Mouse (Mus musculus) testis, postnatal 10 days (tissue): ENCODE results near the gene Adam11.
"Not testable (repeated sequence)": the region's sequence is repeated elsewhere in the genome, so short reads cannot be mapped to it uniquely, and the experiment has no call there.

Source experiments
- DNase-seq: peaks from one replicate; pipeline ENCODE4 v3.0.0; 2021; ENCODE audit warnings: low spot score

Adam11 gene

GRCm38 (mm10) chr11:102761309-102762210, at the start of gene Adam11:
Adam11 (plus strand) TSS chr11:102761439.
- DNase-seq = peak; percentile 55

GRCm38 (mm10) chr11:102712411-102712810, 48.8 kb upstream of the Adam11 start:
- DNase-seq = no peak

GRCm38 (mm10) chr11:102714578-102714977, 46.7 kb upstream of the Adam11 start:
- DNase-seq = not testable (repeated sequence)

DNA sequence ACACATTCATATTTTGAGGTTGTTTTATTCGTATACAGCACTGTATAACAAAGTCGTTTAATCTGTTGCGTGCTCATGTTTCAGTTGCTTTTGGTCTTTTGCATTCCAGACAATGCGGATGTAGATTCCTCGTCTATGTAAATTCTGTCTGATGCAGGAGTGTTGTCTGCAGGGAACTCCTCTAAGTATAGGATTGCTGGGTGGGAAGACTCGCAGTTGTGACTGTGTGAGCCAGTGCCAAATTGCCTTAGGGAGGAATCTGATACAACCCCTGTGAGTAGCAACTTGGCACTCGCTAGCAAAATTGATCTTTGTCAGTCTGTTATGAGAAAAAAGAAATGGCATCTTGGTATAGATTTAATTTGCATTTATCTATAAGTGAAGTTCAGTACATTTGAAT, 45.1 kb upstream of the Adam11 start:
- no peak for DNase-seq

DNA sequence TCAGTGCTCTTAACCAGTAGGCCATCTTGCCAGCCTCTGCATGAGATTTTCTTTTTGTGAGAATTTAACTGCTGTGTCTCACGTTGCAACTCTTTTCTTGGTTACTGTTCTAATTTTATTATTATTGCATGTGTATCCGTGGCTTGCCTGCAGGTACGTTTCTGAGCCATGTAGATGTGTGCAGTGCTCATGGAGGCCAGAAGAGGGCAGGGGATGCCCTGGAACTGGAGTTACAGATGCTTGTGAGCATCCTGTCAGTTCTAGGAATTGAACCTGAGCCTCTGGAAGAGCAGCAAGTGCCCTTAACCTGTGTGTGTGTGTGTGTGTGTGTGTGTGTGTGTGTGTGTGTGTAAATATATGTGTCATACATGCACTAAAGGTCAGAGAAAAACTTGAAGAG, 35.7 kb upstream of the Adam11 start:
- no peak for DNase-seq

DNA sequence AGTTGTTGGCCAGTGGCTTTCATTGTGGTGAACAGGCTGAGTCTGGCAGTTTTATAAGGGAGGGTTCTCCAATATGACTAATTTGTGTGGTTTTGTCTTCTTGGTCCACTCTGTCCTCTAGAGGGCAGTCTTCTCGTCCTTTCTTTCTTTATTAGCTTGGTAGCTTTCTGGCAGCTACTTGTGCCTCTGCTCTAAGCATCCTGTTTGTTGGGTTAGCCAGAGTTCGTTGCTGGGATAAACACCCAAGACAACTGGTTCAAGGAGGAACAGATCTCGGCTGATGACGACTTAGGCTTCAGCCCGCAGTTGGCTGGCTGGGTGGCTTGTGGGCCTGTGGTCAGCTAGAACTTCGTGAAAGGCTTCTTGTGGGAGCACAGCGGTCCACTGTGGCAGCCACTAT, 32.6 kb upstream of the Adam11 start:
- no peak for DNase-seq

- DNase-seq = no peak
Measured at GRCm38 (mm10) chr11:102729835-102730234, 31.4 kb upstream of the Adam11 start.

DNA sequence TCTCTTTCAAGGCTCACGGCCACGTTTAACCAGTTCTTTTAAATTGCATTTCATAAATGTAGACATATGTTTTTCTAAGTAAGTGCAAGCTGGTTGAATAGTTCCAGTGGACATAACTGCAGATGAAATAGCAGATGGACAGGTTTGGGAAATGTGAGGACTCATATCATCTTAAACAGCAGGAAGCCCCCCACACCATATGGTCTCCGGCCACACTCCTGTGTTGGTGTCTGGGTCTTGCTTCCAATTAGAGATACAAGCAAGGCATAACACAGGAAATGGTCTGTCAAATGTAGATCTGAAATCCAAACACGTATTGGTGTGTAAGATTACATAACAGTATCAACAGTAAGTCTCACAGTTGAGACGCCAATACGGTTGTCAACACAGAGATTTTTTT, 29.9 kb upstream of the Adam11 start:
- DNase-seq = no peak

DNA sequence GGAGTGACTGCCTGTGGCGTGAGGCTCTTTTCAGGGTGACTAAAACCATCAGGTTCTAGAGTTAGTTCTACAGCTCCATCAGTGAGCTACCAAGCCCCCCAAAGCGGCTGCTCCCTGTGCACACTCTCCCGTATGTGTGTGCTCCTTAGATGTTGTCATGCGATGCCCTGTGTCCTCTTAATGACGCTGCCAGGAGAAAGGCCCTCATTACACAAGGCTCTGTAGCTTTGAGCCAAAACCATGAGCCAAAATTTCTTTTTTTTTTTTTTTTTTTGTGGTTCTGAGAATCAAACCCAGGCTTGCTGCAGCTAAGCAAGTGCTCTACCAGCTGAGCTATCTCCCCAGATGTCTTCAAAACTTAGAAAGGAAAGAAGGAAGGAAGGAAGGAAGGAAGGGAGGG, 28.1 kb upstream of the Adam11 start:
- no peak for DNase-seq

DNA sequence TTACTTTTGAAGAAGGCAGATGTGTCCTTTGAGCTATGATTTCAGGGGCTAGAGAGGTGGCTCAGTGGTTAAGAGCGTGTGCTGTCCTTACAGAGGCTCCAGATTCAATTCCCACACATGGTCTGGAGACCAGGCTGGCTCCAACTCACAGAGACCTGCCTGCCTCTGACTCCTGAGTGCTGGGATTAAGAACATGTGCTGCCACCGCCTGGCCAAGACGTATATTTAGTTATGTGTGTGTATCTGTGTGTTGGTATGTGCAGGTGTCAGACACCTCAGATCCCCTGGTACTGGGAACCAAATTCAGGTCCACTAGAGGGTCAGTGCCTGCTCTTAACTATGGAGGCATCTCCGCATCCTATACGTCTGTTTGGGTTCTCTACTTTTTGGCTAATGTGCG, 26.3 kb upstream of the Adam11 start:
- no peak for DNase-seq

DNA sequence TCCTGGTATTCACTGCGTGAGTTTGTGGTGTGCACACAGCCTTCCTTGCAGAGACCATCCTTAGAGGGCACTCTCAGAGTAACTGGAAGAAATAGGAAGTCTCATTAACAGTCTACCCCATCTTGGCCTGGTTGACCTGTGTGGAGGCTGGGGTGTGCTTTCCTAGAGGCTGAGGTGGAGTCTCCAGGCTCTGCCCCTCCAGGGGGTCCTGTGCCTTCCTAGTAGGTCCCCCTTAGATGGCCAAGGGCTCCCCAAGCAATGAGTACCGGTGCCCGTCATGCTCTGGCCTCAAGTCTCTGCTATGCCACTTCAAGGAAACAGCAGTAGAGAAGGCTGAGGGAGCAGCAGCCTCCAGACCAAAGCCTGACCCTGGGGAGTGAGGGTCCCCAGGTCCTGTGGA, 23.2 kb upstream of the Adam11 start:
- no peak for DNase-seq

DNA sequence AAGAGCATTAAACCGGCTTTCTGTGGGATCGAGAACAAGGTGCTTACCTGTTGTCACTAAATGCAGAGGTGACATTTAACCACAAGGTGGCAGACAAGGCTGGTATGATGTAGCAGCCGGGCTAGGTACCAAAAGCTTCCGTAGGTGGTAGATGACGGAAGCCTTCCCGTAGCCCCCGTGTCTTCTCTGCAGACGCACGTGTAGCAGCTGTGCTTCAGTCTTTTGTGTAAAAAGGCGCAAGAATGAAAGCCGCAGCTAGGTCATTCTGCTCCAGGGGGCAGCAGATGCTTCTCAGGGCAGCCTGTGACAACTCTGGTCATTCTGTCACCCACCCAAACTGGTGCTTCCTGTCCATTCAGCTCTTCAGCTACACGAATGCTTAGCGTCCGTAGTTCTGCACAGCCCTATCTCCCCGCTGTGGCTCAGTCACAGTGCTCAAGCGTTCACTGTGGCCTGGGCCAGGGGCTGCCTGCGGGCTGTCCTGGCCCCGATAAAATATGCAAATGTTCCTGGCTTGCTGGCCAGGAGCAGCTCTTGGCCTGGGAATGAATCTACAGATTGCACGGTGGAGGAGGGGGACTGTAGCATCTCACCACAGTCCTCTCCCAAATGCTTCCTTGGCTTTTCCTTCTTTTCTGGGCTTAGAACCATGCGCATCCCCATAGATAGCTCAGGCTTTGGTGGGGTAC, 21.8 kb upstream of the Adam11 start:
- no peak for DNase-seq

GRCm38 (mm10) chr11:102740634-102741033, 20.6 kb upstream of the Adam11 start:
- DNase-seq = no peak

GRCm38 (mm10) chr11:102741129-102741950, 19.9 kb upstream of the Adam11 start:
- no peak for DNase-seq

GRCm38 (mm10) chr11:102742066-102742465, 19.2 kb upstream of the Adam11 start:
- no peak for DNase-seq

GRCm38 (mm10) chr11:102742843-102743242, 18.4 kb upstream of the Adam11 start:
- DNase-seq = no peak

- no peak for DNase-seq
Measured at GRCm38 (mm10) chr11:102744746-102745145, 16.5 kb upstream of the Adam11 start.

DNA sequence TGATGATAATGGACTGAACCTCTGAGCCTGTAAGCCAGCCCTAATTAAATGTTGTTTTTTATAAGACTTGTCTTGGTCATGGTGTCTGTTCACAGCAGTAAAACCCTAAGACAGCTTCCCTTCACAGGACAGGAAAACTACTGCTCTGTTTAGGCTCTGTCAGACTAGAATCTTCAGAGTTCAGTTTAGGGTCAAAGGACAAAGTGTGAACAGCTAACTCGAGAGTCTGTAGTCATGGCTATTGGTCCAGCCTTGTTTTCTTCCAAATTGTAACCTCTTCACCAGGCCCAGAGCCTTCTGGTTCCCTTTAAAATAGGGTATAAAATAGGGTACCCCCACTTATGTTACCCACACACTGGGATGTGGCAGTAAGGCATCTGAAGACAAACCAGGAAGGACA, 13.4 kb upstream of the Adam11 start:
- DNase-seq = no peak

GRCm38 (mm10) chr11:102748381-102748780, 12.9 kb upstream of the Adam11 start:
- DNase-seq = no peak

- no peak for DNase-seq
Measured at GRCm38 (mm10) chr11:102749712-102750111, 11.5 kb upstream of the Adam11 start.

DNA sequence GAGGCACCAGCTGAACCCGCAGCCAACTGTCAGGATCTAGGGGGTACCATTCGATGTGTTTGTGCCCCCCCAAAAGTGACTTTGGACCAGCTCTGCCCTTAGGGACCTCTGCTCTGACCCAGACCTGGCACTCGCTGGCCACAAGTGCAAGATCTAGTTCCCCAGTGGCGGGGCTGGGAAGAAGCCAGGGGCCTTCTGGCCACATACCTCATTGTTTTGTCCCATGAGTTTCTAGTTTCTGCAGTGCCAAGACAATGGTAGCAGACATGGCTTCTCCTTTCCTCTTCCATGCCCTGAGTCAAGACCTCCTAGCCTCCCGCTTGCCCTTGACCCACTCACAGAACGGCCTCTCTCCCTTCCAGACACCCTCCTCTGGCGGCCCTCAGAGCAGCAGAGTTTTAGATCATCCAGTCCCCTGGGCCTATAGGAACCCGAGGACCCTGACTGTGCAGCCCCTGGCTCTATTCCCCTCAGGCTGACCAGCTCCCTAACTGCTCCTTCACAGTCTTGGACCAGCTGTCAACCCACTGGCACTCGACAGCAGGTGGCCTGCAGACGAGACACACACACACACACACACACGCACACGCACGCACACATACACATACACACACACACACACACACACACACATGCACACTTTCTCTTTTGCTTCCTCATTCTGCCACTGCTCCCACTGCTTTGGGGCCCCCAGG, 8.2 kb upstream of the Adam11 start:
- DNase-seq = peak; percentile 42
